Mouse (Mus musculus): Measurements from ENCODE around the gene Adamts12. TPM values are rescaled to one million over a fixed set of nuclear protein-coding genes. Genes with fewer than 3 reads are reported as not detected.

The Adamts12 gene
- polyA plus RNA-seq, 2 experiments: 8.7 to 10.6 TPM

DNA sequence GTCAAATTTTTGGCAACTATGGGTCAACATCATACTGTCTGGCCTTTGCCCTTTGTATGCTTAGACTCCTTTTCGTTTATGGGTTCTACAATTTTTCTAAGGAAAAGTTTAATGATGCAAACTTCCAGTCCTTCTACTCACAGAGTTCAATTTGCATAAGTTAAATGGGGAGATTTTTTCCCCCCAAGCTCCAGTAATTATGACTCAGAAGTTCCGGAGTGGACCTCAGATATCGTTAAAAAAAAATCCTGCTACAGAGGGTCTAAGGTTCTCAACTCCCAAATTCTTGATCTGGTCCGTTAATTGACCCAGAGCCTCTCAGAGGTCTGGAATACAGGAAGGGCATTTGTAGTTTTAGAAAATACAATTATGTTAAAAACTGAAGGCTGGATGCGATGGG is 297.2 kb downstream of the Adamts12 start:
- DNase-seq (ENCODE audit: low spot score) (no peak), ATAC-seq (ENCODE audit: low FRiP score, low read depth) (no peak)
- H3K4me3 ChIP-seq (replicated peaks; ENCODE audit: low read length): no peak overlapping the region
- H3K4me1 ChIP-seq (ENCODE audit: control insufficient read depth, insufficient read depth, low read length): no peaks in the 10 kb centered on the region
- no peaks in the 10 kb centered on the region for H3K27me3 ChIP-seq (ENCODE audit: control insufficient read depth, insufficient read depth, low read length)
- no peak overlapping the region for H3K27ac ChIP-seq (replicated peaks; ENCODE audit: low read depth, low read length)
- H3K36me3 ChIP-seq (ENCODE audit: control insufficient read depth, insufficient read depth, low read length): no peaks in the 10 kb centered on the region
- no peak overlapping the region for H3K4me2 ChIP-seq (replicated peaks; ENCODE audit: low read depth, low read length, severe bottlenecking)
- no peak for TF ChIP-seq POLR2A (IDR thresholded peaks at IDR 0.05; ENCODE audit: borderline replicate concordance, extremely low read depth, insufficient read depth, insufficient read length)
- no peaks in the 10 kb centered on the region for H3K9me3 ChIP-seq (ENCODE audit: control insufficient read depth, low read length)
- 80% methylated on average over 5 of the region's 5 CpGs for WGBS
- no peak overlapping the region for H3K9ac ChIP-seq (ENCODE audit: low read depth, low read length, severe bottlenecking)

DNA sequence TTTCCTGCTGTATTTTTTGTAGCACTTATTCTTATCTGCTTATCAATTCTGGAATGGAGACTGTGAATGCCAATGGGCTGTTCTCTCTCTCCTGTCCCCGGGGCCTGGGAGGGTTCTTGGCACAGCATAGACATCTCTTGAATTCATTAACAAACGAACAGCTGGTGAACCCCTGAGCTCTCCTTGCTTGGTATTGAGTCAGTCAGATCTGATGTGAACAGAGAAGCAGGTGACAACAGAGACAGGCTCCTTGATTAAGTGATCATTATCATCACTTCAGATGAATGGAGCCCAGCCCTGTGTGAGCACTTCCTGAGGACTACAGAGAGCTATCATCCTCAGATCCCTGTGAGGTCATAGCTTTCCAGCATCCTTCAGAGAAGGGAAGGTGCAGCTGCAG is 299.5 kb downstream of the Adamts12 start:
- H3K4me2 ChIP-seq (replicated peaks; ENCODE audit: low read depth, low read length, severe bottlenecking): no peak overlapping the region
- H3K27ac ChIP-seq (replicated peaks; ENCODE audit: low read depth, low read length): no peak overlapping the region
- H3K9me3 ChIP-seq (ENCODE audit: control insufficient read depth, low read length): no peaks in the 10 kb centered on the region
- H3K4me1 ChIP-seq (ENCODE audit: control insufficient read depth, insufficient read depth, low read length): no peaks in the 10 kb centered on the region
- DNase-seq (ENCODE audit: low spot score) (no peak), ATAC-seq (ENCODE audit: low FRiP score, low read depth) (no peak)
- 35% methylated on average over 2 of the region's 2 CpGs for WGBS
- H3K9ac ChIP-seq (ENCODE audit: low read depth, low read length, severe bottlenecking): no peak overlapping the region
- no peak overlapping the region for H3K4me3 ChIP-seq (replicated peaks; ENCODE audit: low read length)
- no peaks in the 10 kb centered on the region for H3K36me3 ChIP-seq (ENCODE audit: control insufficient read depth, insufficient read depth, low read length)
- H3K27me3 ChIP-seq (ENCODE audit: control insufficient read depth, insufficient read depth, low read length): no peaks in the 10 kb centered on the region
- no peak for TF ChIP-seq POLR2A (IDR thresholded peaks at IDR 0.05; ENCODE audit: borderline replicate concordance, extremely low read depth, insufficient read depth, insufficient read length)

DNA sequence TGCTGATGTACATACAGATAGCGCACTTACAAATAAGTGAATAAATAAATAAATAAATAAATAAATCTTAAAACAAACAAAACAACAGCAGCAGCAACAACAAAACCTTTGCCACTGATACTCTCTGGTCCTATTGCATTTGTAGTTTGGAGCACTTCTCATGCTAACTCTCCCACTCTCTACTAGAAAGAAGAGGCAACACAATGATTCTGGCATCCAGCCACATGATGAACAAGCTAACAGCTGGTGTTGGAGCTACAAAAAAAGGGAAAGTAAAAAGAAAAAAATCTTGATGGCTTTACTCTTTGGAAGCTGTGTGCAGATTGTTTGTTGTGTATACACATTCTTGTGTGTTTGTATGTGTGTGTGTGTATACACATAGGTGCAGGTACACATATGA is 300.2 kb downstream of the Adamts12 start:
- Histone ChIP-seq H3K4me3 (replicated peaks; ENCODE audit: low read length) (no peak overlapping the region), H3K9ac (ENCODE audit: low read depth, low read length, severe bottlenecking) (no peak overlapping the region), H3K4me2 (replicated peaks; ENCODE audit: low read depth, low read length, severe bottlenecking) (no peak overlapping the region), H3K27me3 (ENCODE audit: control insufficient read depth, insufficient read depth, low read length) (no peaks in the 10 kb centered on the region), H3K27ac (replicated peaks; ENCODE audit: low read depth, low read length) (no peak overlapping the region), H3K36me3 (ENCODE audit: control insufficient read depth, insufficient read depth, low read length) (no peaks in the 10 kb centered on the region), H3K4me1 (ENCODE audit: control insufficient read depth, insufficient read depth, low read length) (no peaks in the 10 kb centered on the region), H3K9me3 (ENCODE audit: control insufficient read depth, low read length) (no peaks in the 10 kb centered on the region)
- ATAC-seq (ENCODE audit: low FRiP score, low read depth) (no peak), DNase-seq (ENCODE audit: low spot score) (peak; percentile 17)
- 88% methylated on average over 1 of the region's 1 CpGs for WGBS
- no peak for TF ChIP-seq POLR2A (IDR thresholded peaks at IDR 0.05; ENCODE audit: borderline replicate concordance, extremely low read depth, insufficient read depth, insufficient read length)

DNA sequence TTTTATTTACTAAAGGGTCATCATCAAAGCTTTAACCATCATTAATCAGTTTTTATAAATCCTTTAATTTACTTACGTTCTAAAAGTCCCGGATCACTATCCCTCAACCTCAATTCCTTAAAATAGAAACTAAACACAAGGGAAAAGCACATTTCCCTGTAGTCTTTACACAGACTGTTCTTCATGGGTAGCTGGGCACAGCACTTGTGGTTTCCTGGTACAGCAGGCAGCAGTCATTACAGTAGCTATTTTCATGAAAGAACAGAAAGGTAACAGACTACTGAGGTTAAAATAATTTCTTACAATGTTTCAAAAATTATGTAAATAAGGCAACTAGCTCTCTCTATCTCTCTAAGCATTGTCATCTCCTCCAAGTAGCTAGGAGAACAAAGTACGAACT is 305.0 kb downstream of the Adamts12 start:
- Histone ChIP-seq H3K4me1 (ENCODE audit: control insufficient read depth, insufficient read depth, low read length) (no peaks in the 10 kb centered on the region), H3K4me3 (replicated peaks; ENCODE audit: low read length) (no peak overlapping the region), H3K9me3 (ENCODE audit: control insufficient read depth, low read length) (no peaks in the 10 kb centered on the region), H3K4me2 (replicated peaks; ENCODE audit: low read depth, low read length, severe bottlenecking) (no peak overlapping the region), H3K27ac (replicated peaks; ENCODE audit: low read depth, low read length) (no peak overlapping the region), H3K27me3 (ENCODE audit: control insufficient read depth, insufficient read depth, low read length) (no peaks in the 10 kb centered on the region), H3K36me3 (ENCODE audit: control insufficient read depth, insufficient read depth, low read length) (no peaks in the 10 kb centered on the region), H3K9ac (ENCODE audit: low read depth, low read length, severe bottlenecking) (no peak overlapping the region)
- 77% methylated on average over 3 of the region's 3 CpGs for WGBS
- no peak for DNase-seq (ENCODE audit: low spot score)
- ATAC-seq (ENCODE audit: low FRiP score, low read depth): no peak
- TF ChIP-seq POLR2A (IDR thresholded peaks at IDR 0.05; ENCODE audit: borderline replicate concordance, extremely low read depth, insufficient read depth, insufficient read length): no peak

DNA sequence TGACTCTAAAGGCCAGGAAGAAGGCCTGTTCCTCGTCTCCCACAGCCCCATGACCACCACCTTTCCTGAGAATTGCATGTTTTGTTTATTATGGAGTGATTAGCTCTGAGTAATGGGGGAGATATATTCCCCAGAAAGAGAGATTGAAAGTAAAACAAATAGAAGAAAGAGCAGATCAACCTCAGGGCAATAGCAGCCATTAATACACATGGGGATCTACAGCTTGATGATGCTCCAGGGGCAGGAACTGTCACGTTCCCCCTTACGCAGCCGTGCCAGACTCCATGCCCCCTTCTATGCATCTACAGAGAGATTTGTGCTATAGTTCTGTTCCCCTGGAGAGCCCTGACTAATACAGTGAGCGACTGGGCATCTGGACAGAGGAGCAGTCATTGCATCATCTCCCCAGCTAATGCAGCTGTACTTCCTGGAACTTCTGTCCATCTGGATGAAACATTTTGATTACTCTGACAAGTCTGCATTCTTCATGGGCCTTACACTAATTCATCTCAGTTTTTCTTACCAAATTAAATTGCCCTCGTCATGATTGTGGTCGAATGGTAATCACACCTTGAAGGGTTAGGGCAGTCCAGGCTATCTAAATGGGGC is 306.0 kb downstream of the Adamts12 start:
- 82% methylated on average over 7 of the region's 7 CpGs for WGBS

More for the DNA sequence above, 306.0 kb downstream of the Adamts12 start:
- H3K4me3 ChIP-seq (replicated peaks; ENCODE audit: low read length): no peak overlapping the region
- DNase-seq (ENCODE audit: low spot score) (no peak), ATAC-seq (ENCODE audit: low FRiP score, low read depth) (no peak)
- no peak overlapping the region for H3K4me2 ChIP-seq (replicated peaks; ENCODE audit: low read depth, low read length, severe bottlenecking)
- no peak overlapping the region for H3K9ac ChIP-seq (ENCODE audit: low read depth, low read length, severe bottlenecking)
- H3K9me3 ChIP-seq (ENCODE audit: control insufficient read depth, low read length): no peaks in the 10 kb centered on the region
- TF ChIP-seq POLR2A (IDR thresholded peaks at IDR 0.05; ENCODE audit: borderline replicate concordance, extremely low read depth, insufficient read depth, insufficient read length): no peak
- no peaks in the 10 kb centered on the region for H3K4me1 ChIP-seq (ENCODE audit: control insufficient read depth, insufficient read depth, low read length)
- no peaks in the 10 kb centered on the region for H3K36me3 ChIP-seq (ENCODE audit: control insufficient read depth, insufficient read depth, low read length)
- no peak overlapping the region for H3K27ac ChIP-seq (replicated peaks; ENCODE audit: low read depth, low read length)
- no peaks in the 10 kb centered on the region for H3K27me3 ChIP-seq (ENCODE audit: control insufficient read depth, insufficient read depth, low read length)

All from limb, embryonic 14.5 days (tissue).